Comparison of ENCODE assay signal across 17 mouse cellular contexts in genomic region chr9:65759992-65760391, GRCm38 (mm10).
DNase-seq lines count a peak whose midpoint lies in the region; ATAC-seq and TF ChIP-seq lines count a peak whose summit lies in the region.
"Had no signal": no experiment of that assay in that cellular context is flagged by ENCODE, and none has a peak within 500 bp of the region (broad histone marks: within the 10 kb centered on the region; RNA-seq: fewer than 3 reads in every experiment).

No protein-coding gene starts in this region.

- no peak for TF ChIP-seq EP300 in liver, postnatal 0 days (IDR thresholded peaks at IDR 0.05; ENCODE audit: low read depth)

- peak; percentile 39 for TF ChIP-seq CTCF in liver, postnatal 0 days (IDR thresholded peaks at IDR 0.05; ENCODE audit: low read depth)

- ATAC-seq in hindbrain, embryonic 13.5 days (ENCODE audit: low FRiP score) = no peak
- no peak for ATAC-seq in hindbrain, embryonic 14.5 days (ENCODE audit: low FRiP score)
- peak; percentile 97 for ATAC-seq in liver, postnatal 0 days
- ATAC-seq in liver, embryonic 11.5 days (replicated peaks; ENCODE audit: low FRiP score) = no peak
- ATAC-seq in erythroid progenitor cell, adult 5-6 weeks (replicated peaks; ENCODE audit: low FRiP score, poor library complexity, severe bottlenecking) = no peak
- ATAC-seq: forebrain, embryonic 16.5 days had no signal

- no peak overlapping the region for H3K4me2 ChIP-seq in hindbrain, embryonic 13.5 days
- H3K4me2 ChIP-seq in hindbrain, embryonic 14.5 days (replicated peaks) = no peak overlapping the region
- peak overlapping the region; percentile 4; the same call in 1 of the 2 replicates for H3K4me2 ChIP-seq in liver, postnatal 0 days (ENCODE audit: low read depth, low read length)
- no peak overlapping the region for H3K4me2 ChIP-seq in liver, embryonic 11.5 days
- H3K4me2 ChIP-seq: embryonic facial prominence, embryonic 12.5 days; forebrain, embryonic 12.5 days; heart, embryonic 11.5 days; heart, embryonic 15.5 days had no signal

- H3K4me3 ChIP-seq in hindbrain, embryonic 13.5 days = no peak overlapping the region
- no peak overlapping the region for H3K4me3 ChIP-seq in hindbrain, embryonic 14.5 days (replicated peaks; ENCODE audit: low read length)
- H3K4me3 ChIP-seq in liver, postnatal 0 days (ENCODE audit: low read depth, low read length) = no peak overlapping the region
- no peak overlapping the region for H3K4me3 ChIP-seq in liver, embryonic 11.5 days (ENCODE audit: low read depth, low read length)
- H3K4me3 ChIP-seq: embryonic facial prominence, embryonic 12.5 days; forebrain, embryonic 12.5 days; heart, adult 2 months; heart, embryonic 15.5 days; hindbrain, embryonic 10.5 days had no signal

- no peak for DNase-seq in hindbrain, embryonic 14.5 days (ENCODE audit: low spot score)
- peak; percentile 42 for DNase-seq in liver, postnatal 0 days
- DNase-seq in liver, embryonic 11.5 days (ENCODE audit: low spot score) = no peak
- peak; percentile 15 for DNase-seq in lung, postnatal 36 days
- DNase-seq in lung, postnatal 4 days = no peak
- DNase-seq: adrenal gland, postnatal 10 days; gastrocnemius, postnatal 10 days; heart, adult 2 months; heart, postnatal 14 days had no signal

- no peaks in the 10 kb centered on the region for H3K36me3 ChIP-seq in hindbrain, embryonic 13.5 days
- H3K36me3 ChIP-seq in hindbrain, embryonic 14.5 days (replicated peaks; ENCODE audit: control insufficient read depth, insufficient read depth) = no peaks in the 10 kb centered on the region
- H3K36me3 ChIP-seq in liver, postnatal 0 days (replicated peaks; ENCODE audit: insufficient read depth, low read length) = no peaks in the 10 kb centered on the region
- H3K36me3 ChIP-seq in liver, embryonic 11.5 days (ENCODE audit: control insufficient read depth, insufficient read depth, low read length) = no peaks in the 10 kb centered on the region
- H3K36me3 ChIP-seq: embryonic facial prominence, embryonic 12.5 days; forebrain, embryonic 12.5 days; heart, embryonic 15.5 days had no signal

- H3K27me3 ChIP-seq in hindbrain, embryonic 13.5 days = no peaks in the 10 kb centered on the region
- H3K27me3 ChIP-seq in hindbrain, embryonic 14.5 days (ENCODE audit: control insufficient read depth, insufficient read depth, low read length) = no peaks in the 10 kb centered on the region
- no peaks in the 10 kb centered on the region for H3K27me3 ChIP-seq in liver, postnatal 0 days (ENCODE audit: insufficient read depth, low read length)
- H3K27me3 ChIP-seq in liver, embryonic 11.5 days (replicated peaks; ENCODE audit: control insufficient read depth, insufficient read depth, low read length) = no peaks in the 10 kb centered on the region
- H3K27me3 ChIP-seq: embryonic facial prominence, embryonic 12.5 days; forebrain, embryonic 12.5 days; heart, embryonic 15.5 days had no signal

- H3K9me3 ChIP-seq in hindbrain, embryonic 13.5 days = no peaks in the 10 kb centered on the region
- no peaks in the 10 kb centered on the region for H3K9me3 ChIP-seq in hindbrain, embryonic 14.5 days (ENCODE audit: control insufficient read depth, low read length)
- H3K9me3 ChIP-seq in liver, postnatal 0 days (ENCODE audit: low read length) = no peaks in the 10 kb centered on the region
- no peaks in the 10 kb centered on the region for H3K9me3 ChIP-seq in liver, embryonic 11.5 days (ENCODE audit: control insufficient read depth, low read length)
- H3K9me3 ChIP-seq: embryonic facial prominence, embryonic 12.5 days; forebrain, embryonic 12.5 days; heart, embryonic 15.5 days; hindbrain, embryonic 10.5 days had no signal

- H3K9ac ChIP-seq in hindbrain, embryonic 13.5 days = no peak overlapping the region
- no peak overlapping the region for H3K9ac ChIP-seq in hindbrain, embryonic 14.5 days
- H3K9ac ChIP-seq in liver, postnatal 0 days (replicated peaks) = no peak overlapping the region
- no peak overlapping the region for H3K9ac ChIP-seq in liver, embryonic 11.5 days (ENCODE audit: low read depth, low read length)
- H3K9ac ChIP-seq: embryonic facial prominence, embryonic 12.5 days; forebrain, embryonic 12.5 days; heart, embryonic 15.5 days had no signal

- H3K4me1 ChIP-seq in hindbrain, embryonic 13.5 days (replicated peaks) = peaks cover 35% of the 10 kb centered on the region
- peaks cover 8% of the 10 kb centered on the region; the same call in 1 of the 2 replicates for H3K4me1 ChIP-seq in hindbrain, embryonic 14.5 days (replicated peaks; ENCODE audit: control insufficient read depth, insufficient read depth, low read length)
- H3K4me1 ChIP-seq in liver, postnatal 0 days (ENCODE audit: insufficient read depth) = no peaks in the 10 kb centered on the region
- peaks cover 7% of the 10 kb centered on the region; the same call in 1 of the 2 replicates for H3K4me1 ChIP-seq in liver, embryonic 11.5 days (replicated peaks; ENCODE audit: control insufficient read depth, insufficient read depth, low read length)
- H3K4me1 ChIP-seq: embryonic facial prominence, embryonic 12.5 days; hindbrain, embryonic 10.5 days had no signal

- WGBS in hindbrain, embryonic 13.5 days = 78% methylated on average over 8 of the region's 8 CpGs
- 85% methylated on average over 8 of the region's 8 CpGs for WGBS in hindbrain, embryonic 14.5 days
- 58% methylated on average over 8 of the region's 8 CpGs for WGBS in liver, postnatal 0 days (ENCODE audit: insufficient replicate concordance)
- 72% methylated on average over 8 of the region's 8 CpGs for WGBS in liver, embryonic 11.5 days

- H3K27ac ChIP-seq in hindbrain, embryonic 13.5 days = peak overlapping the region; percentile 23; the same call in 1 of the 2 replicates
- H3K27ac ChIP-seq in hindbrain, embryonic 14.5 days = no peak overlapping the region
- peak overlapping the region; percentile 73 for H3K27ac ChIP-seq in liver, postnatal 0 days (ENCODE audit: low read depth)
- H3K27ac ChIP-seq in liver, embryonic 11.5 days (ENCODE audit: low read depth, low read length) = no peak overlapping the region
- H3K27ac ChIP-seq: embryonic facial prominence, embryonic 12.5 days; forebrain, embryonic 12.5 days; heart, adult 2 months; heart, embryonic 15.5 days; hindbrain, embryonic 10.5 days had no signal

Comparison
In these comparisons a context has a peak if more than half of its experiments do, and no peak if none do; other contexts are left out.
1. H3K27ac ChIP-seq: peak in hindbrain, embryonic 13.5 days (single experiment) and liver, postnatal 0 days (single experiment); none in hindbrain, embryonic 14.5 days (single experiment) and liver, embryonic 11.5 days (single experiment).
2. DNase-seq: peak in liver, postnatal 0 days (single experiment) and lung, postnatal 36 days (single experiment); none in hindbrain, embryonic 14.5 days (single experiment), liver, embryonic 11.5 days (single experiment) and lung, postnatal 4 days (0 of 2).